Mouse (Mus musculus): ENCODE measurements around the gene N4bp2l2.

N4bp2l2 gene

GRCm38 (mm10) chr5:150595366-150596016 lies 70.5 kb downstream of the N4bp2l2 start:
- DNase-seq = no peak

- no peak for DNase-seq
Measured at GRCm38 (mm10) chr5:150594649-150595339, 71.2 kb downstream of the N4bp2l2 start.

GRCm38 (mm10) chr5:150593756-150594648 lies 72.0 kb downstream of the N4bp2l2 start:
- DNase-seq = peak; percentile 62

GRCm38 (mm10) chr5:150592904-150593755 lies 72.9 kb downstream of the N4bp2l2 start:
- peak; percentile 22 for DNase-seq

GRCm38 (mm10) chr5:150592186-150592903 lies 73.6 kb downstream of the N4bp2l2 start:
- no peak for DNase-seq

GRCm38 (mm10) chr5:150589945-150590344 lies 76.0 kb downstream of the N4bp2l2 start:
- no peak for DNase-seq

GRCm38 (mm10) chr5:150584337-150584729 lies 81.7 kb downstream of the N4bp2l2 start:
- no peak for DNase-seq

GRCm38 (mm10) chr5:150583622-150584336 lies 82.2 kb downstream of the N4bp2l2 start:
- DNase-seq = no peak

GRCm38 (mm10) chr5:150583181-150583580 lies 82.8 kb downstream of the N4bp2l2 start:
- DNase-seq = no peak

GRCm38 (mm10) chr5:150581180-150581579 lies 84.8 kb downstream of the N4bp2l2 start:
- peak; percentile 40 for DNase-seq

GRCm38 (mm10) chr5:150578613-150579171 lies 87.3 kb downstream of the N4bp2l2 start:
- DNase-seq = no peak

GRCm38 (mm10) chr5:150576832-150577231 lies 89.2 kb downstream of the N4bp2l2 start:
- DNase-seq = no peak

- DNase-seq = no peak
Measured at GRCm38 (mm10) chr5:150574885-150575284, 91.1 kb downstream of the N4bp2l2 start.

- DNase-seq = no peak
Measured at GRCm38 (mm10) chr5:150574403-150574802, 91.6 kb downstream of the N4bp2l2 start.

GRCm38 (mm10) chr5:150570496-150571219 lies 95.3 kb downstream of the N4bp2l2 start:
- no peak for DNase-seq

GRCm38 (mm10) chr5:150566971-150567370 lies 99.0 kb downstream of the N4bp2l2 start:
- DNase-seq = no peak

- no peak for DNase-seq
Measured at GRCm38 (mm10) chr5:150566226-150566625, 99.8 kb downstream of the N4bp2l2 start.

GRCm38 (mm10) chr5:150564426-150564825 lies 101.6 kb downstream of the N4bp2l2 start:
- no peak for DNase-seq

- no peak for DNase-seq
Measured at GRCm38 (mm10) chr5:150561783-150562182, 104.2 kb downstream of the N4bp2l2 start.

- DNase-seq = no peak
Measured at GRCm38 (mm10) chr5:150561376-150561775, 104.6 kb downstream of the N4bp2l2 start.
